Mouse (Mus musculus) cerebellum, adult 8-10 months (tissue): ENCODE measurements around the gene Tecta.
A peak's percentile ranks its signal among the peaks of the same experiment; 100 is the strongest.

Experiments used
- DNase-seq: peaks from one replicate; pipeline ENCODE4 v3.0.0; 2022

Tecta gene

GRCm38 (mm10) chr9:42399829-42400228 lies at the start of gene Tecta:
TSS of gene Tecta (minus strand) at chr9:42399929.
- no peak for DNase-seq

- DNase-seq: no peak
These were observed 49.3 kb upstream of the Tecta start for GRCm38 (mm10) chr9:42449043-42449442.

GRCm38 (mm10) chr9:42442100-42442499 lies 42.4 kb upstream of the Tecta start:
- no peak for DNase-seq

- DNase-seq: no peak
These were observed 41.5 kb upstream of the Tecta start for GRCm38 (mm10) chr9:42441234-42441633.

GRCm38 (mm10) chr9:42439446-42439845 lies 39.7 kb upstream of the Tecta start:
- no peak for DNase-seq

- no peak for DNase-seq
These were observed 32.4 kb upstream of the Tecta start for GRCm38 (mm10) chr9:42432155-42432554.

- no peak for DNase-seq
These were observed 31.9 kb upstream of the Tecta start for GRCm38 (mm10) chr9:42431606-42432005.

GRCm38 (mm10) chr9:42428060-42428924 lies 28.6 kb upstream of the Tecta start:
- DNase-seq: peak; percentile 33

GRCm38 (mm10) chr9:42426661-42427358 lies 27.1 kb upstream of the Tecta start:
- no peak for DNase-seq

GRCm38 (mm10) chr9:42423649-42424048 lies 23.9 kb upstream of the Tecta start:
- no peak for DNase-seq

GRCm38 (mm10) chr9:42419687-42420086 lies 20.0 kb upstream of the Tecta start:
- DNase-seq: no peak

- DNase-seq: no peak
These were observed 19.1 kb upstream of the Tecta start for GRCm38 (mm10) chr9:42418786-42419185.

- DNase-seq: no peak
These were observed 17.7 kb upstream of the Tecta start for GRCm38 (mm10) chr9:42417352-42417952.

- DNase-seq: no peak
These were observed 15.5 kb upstream of the Tecta start for GRCm38 (mm10) chr9:42415184-42415583.

- DNase-seq: no peak
These were observed 13.6 kb upstream of the Tecta start for GRCm38 (mm10) chr9:42413345-42413744.

- no peak for DNase-seq
These were observed 11.6 kb upstream of the Tecta start for GRCm38 (mm10) chr9:42411296-42411695.

- DNase-seq: no peak
These were observed 6.0 kb upstream of the Tecta start for GRCm38 (mm10) chr9:42405736-42406135.

- DNase-seq: no peak
These were observed 1.8 kb upstream of the Tecta start for GRCm38 (mm10) chr9:42401486-42401885.

GRCm38 (mm10) chr9:42396141-42396540 lies 3.6 kb downstream of the Tecta start:
- DNase-seq: no peak

- no peak for DNase-seq
These were observed 4.8 kb downstream of the Tecta start for GRCm38 (mm10) chr9:42394903-42395302.

GRCm38 (mm10) chr9:42394321-42394720 lies 5.4 kb downstream of the Tecta start:
- DNase-seq: no peak

- no peak for DNase-seq
These were observed 6.8 kb downstream of the Tecta start for GRCm38 (mm10) chr9:42392927-42393326.

GRCm38 (mm10) chr9:42388490-42388889 lies 11.2 kb downstream of the Tecta start:
- DNase-seq: no peak

GRCm38 (mm10) chr9:42387038-42387437 lies 12.7 kb downstream of the Tecta start:
- no peak for DNase-seq
